Mouse (Mus musculus): ENCODE measurements at regions not wholly inside any gene's neighbourhood (a gene's known extent, or its start where the extent isn't known, plus 50 kb on each side); places are given as distances from the start of the nearest gene placed in this dataset.

DNA sequence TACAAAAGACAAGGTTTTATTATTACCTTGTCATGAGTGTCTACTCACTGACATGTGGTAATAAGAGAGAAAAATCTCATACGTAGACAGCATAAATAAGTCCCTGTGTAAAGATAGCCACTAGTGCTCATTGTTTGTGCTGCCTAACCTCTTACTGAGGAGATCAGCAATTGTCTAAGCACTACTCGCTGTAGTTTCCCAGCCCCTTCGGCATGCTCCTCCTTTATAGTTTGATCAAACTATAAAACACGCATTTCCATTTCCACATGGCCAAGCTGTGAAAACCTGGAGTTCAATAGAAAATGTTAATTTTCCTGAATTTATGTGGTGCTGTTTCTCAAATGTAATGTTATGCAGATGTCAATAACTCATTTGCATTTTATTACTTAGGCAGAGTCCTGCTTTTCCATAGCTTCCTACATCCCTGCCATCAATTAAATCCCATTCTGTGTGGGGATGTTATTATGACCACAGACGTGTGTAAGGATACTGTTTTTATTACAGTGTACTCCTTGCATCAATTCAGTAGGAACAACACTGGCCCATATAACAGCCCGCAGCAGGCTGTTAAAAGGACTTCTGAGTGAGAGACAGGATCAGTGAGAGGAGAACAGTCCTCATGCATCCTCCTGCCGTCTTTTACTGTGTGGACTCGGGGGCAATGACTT lies 986.2 kb downstream of the Dnajb9 start:
- TF ChIP-seq ZNF384 (IDR thresholded peaks at IDR 0.05; ENCODE audit: low read depth, low read length) (no peak), MAFK (IDR thresholded peaks at IDR 0.05; ENCODE audit: insufficient read depth, low read depth, low read length) (no peak), HCFC1 (IDR thresholded peaks at IDR 0.05; ENCODE audit: borderline replicate concordance, insufficient read depth, low read length) (no peak)

All from ES-E14 (cell line).